Mouse (Mus musculus) heart, embryonic 14.5 days (tissue): ENCODE data around the gene Rftn1. TPM values are rescaled to one million over a fixed set of nuclear protein-coding genes. Genes with fewer than 3 reads are reported as not detected.

Experiments used
- ATAC-seq: fragments of 200-750 bp; cut with Nextera tagmentation; 2 replicates; pipeline ENCODE4 v1.8.0; 2017; ENCODE audit warnings: low read depth, moderate TSS enrichment; ENCODE audit not compliant: insufficient number of reproducible peaks, insufficient read depth, low FRiP score
- H3K27ac ChIP-seq, 2 experiments: fragments of 200-500 bp in 1 of 2; fragments of 300-500 bp in 1 of 2; sonication (generic) in 1 of 2; replicated peaks in 1 of 2; 2 replicates each; pipeline ENCODE4 v1.5.1; 2012 to 2014; ENCODE audit warnings: low read depth in 2 of 2, low read length in 2 of 2, control low read depth in 1 of 2, mild to moderate bottlenecking in 1 of 2, mixed read lengths in 1 of 2; ENCODE audit not compliant: control insufficient read depth in 1 of 2, insufficient read depth in 1 of 2
- H3K27me3 ChIP-seq: fragments of 300-500 bp; sonication (generic); 2 replicates; pipeline ENCODE4 v1.6.1; 2014; ENCODE audit warnings: mild to moderate bottlenecking, low read length, control low read depth; ENCODE audit not compliant: control insufficient read depth, insufficient read depth
- H3K36me3 ChIP-seq: fragments of 300-500 bp; sonication (generic); 2 replicates; pipeline ENCODE4 v1.6.1; 2014; ENCODE audit warnings: mild to moderate bottlenecking, control low read depth, low read length, mixed read lengths; ENCODE audit not compliant: control insufficient read depth, insufficient read depth
- H3K4me1 ChIP-seq, 2 experiments: fragments of 200-500 bp in 1 of 2; fragments of 300-500 bp in 1 of 2; sonication (generic) in 1 of 2; 2 replicates each; pipeline ENCODE4 v1.6.1; 2012 to 2014; ENCODE audit warnings: low read length in 2 of 2, control low read depth in 1 of 2, mixed read lengths in 1 of 2; ENCODE audit not compliant: control insufficient read depth in 2 of 2, insufficient read depth in 2 of 2
- H3K4me2 ChIP-seq: fragments of 300-500 bp; sonication (generic); 2 replicates; pipeline ENCODE4 v1.6.1; 2014; ENCODE audit warnings: mild to moderate bottlenecking, low read length
- H3K4me3 ChIP-seq, 2 experiments: fragments of 200-500 bp in 1 of 2; fragments of 300-500 bp in 1 of 2; sonication (generic) in 1 of 2; 2 replicates each; pipeline ENCODE4 v1.5.1; 2012 to 2014; ENCODE audit warnings: low read length in 2 of 2, mild to moderate bottlenecking in 2 of 2, control low read depth in 1 of 2, low read depth in 1 of 2, moderate library complexity in 1 of 2; ENCODE audit not compliant: control insufficient read depth in 1 of 2, insufficient read depth in 1 of 2
- H3K9ac ChIP-seq: fragments of 300-500 bp; sonication (generic); 2 replicates; pipeline ENCODE4 v1.6.1; 2014; ENCODE audit warnings: mild to moderate bottlenecking, low read length
- H3K9me3 ChIP-seq: fragments of 300-500 bp; sonication (generic); 2 replicates; pipeline ENCODE4 v1.6.1; 2016; ENCODE audit warnings: low read length, control low read depth; ENCODE audit not compliant: control insufficient read depth
- WGBS: fragments of 180-500 bp; shearing (Covaris S2); extraction: QIAGEN DNeasy Blood & Tissue Kit; methylation state at CpG from one replicate; pipeline ENCODE4 v1.1.7; 2014; 5-methylcytosine and 5-hydroxymethylcytosine counted together
- polyA plus RNA-seq: library from polyadenylated mRNA; unstranded; fragments of >200 nt; fragmentation: Nextera tagmentation; extraction: Ambion mirVana; gene quantifications from 2 replicates; pipeline ENCODE4 v1.2.1, GENCODE M21; 2014

Rftn1 gene
- 26.2 and 32.6 TPM in 2 replicates for polyA plus RNA-seq

GRCm38 (mm10) chr17:50190131-50191015 is at the start of gene Rftn1:
Gene Rftn1, minus strand, starts transcription at chr17:50190674.
- Histone ChIP-seq H3K36me3 (no peaks in the 10 kb centered on the region), H3K4me2 (peak within 1 kb of the TSS; percentile 92), H3K4me1 (peaks cover 0 to 8% of the 10 kb centered on the region in 2 experiments; a peak in 3 of 4 replicates), H3K9me3 (no peaks in the 10 kb centered on the region), H3K4me3 (peak within 1 kb of the TSS; percentile 80 to 92), H3K27me3 (peaks cover 8% of the 10 kb centered on the region; the same call in 1 of the 2 replicates), H3K9ac (peak within 1 kb of the TSS; percentile 83), H3K27ac (peak within 1 kb of the TSS; percentile 6 to 74)
- 2% methylated on average over 73 of the region's 79 CpGs for WGBS
- peak; percentile 63; the same call in 1 of the 2 replicates for ATAC-seq

- Histone ChIP-seq H3K36me3 (no peaks in the 10 kb centered on the region), H3K4me2 (no peak overlapping the region), H3K9me3 (no peaks in the 10 kb centered on the region), H3K27ac (no peak overlapping the region), H3K4me1 (no peaks in the 10 kb centered on the region), H3K27me3 (peaks cover 12% of the 10 kb centered on the region; the same call in 1 of the 2 replicates), H3K4me3 (no peak overlapping the region), H3K9ac (no peak overlapping the region)
- WGBS: 38% methylated on average over 11 of the region's 11 CpGs
- no peak for ATAC-seq
These were observed 47.5 kb upstream of the Rftn1 start for GRCm38 (mm10) chr17:50237818-50238610.

- H3K9me3 ChIP-seq: no peaks in the 10 kb centered on the region
- H3K9ac ChIP-seq: no peak overlapping the region
- H3K36me3 ChIP-seq: no peaks in the 10 kb centered on the region
- peaks cover 12% of the 10 kb centered on the region; the same call in 1 of the 2 replicates for H3K27me3 ChIP-seq
- 9% methylated on average over 8 of the region's 8 CpGs for WGBS
- no peaks in the 10 kb centered on the region for H3K4me1 ChIP-seq
- no peak overlapping the region for H3K4me2 ChIP-seq
- no peak for ATAC-seq
- no peak overlapping the region for H3K4me3 ChIP-seq
- H3K27ac ChIP-seq: no peak overlapping the region
These were observed 46.9 kb upstream of the Rftn1 start for GRCm38 (mm10) chr17:50237436-50237709.

- no peak overlapping the region for H3K9ac ChIP-seq
- no peak overlapping the region for H3K4me2 ChIP-seq
- ATAC-seq: no peak
- H3K27me3 ChIP-seq: peaks cover 12% of the 10 kb centered on the region; the same call in 1 of the 2 replicates
- H3K36me3 ChIP-seq: no peaks in the 10 kb centered on the region
- H3K9me3 ChIP-seq: no peaks in the 10 kb centered on the region
- H3K4me1 ChIP-seq: no peaks in the 10 kb centered on the region
- no peak overlapping the region for H3K27ac ChIP-seq
- H3K4me3 ChIP-seq: no peak overlapping the region
- WGBS: 59% methylated on average over 9 of the region's 9 CpGs
These were observed 46.4 kb upstream of the Rftn1 start for GRCm38 (mm10) chr17:50236702-50237435.

GRCm38 (mm10) chr17:50235943-50236701 is 45.6 kb upstream of the Rftn1 start:
- Histone ChIP-seq H3K36me3 (no peaks in the 10 kb centered on the region), H3K9ac (no peak overlapping the region), H3K4me2 (no peak overlapping the region), H3K4me1 (no peaks in the 10 kb centered on the region), H3K27me3 (peaks cover 12% of the 10 kb centered on the region; the same call in 1 of the 2 replicates), H3K9me3 (no peaks in the 10 kb centered on the region), H3K4me3 (no peak overlapping the region), H3K27ac (no peak overlapping the region)
- WGBS: 62% methylated on average over 13 of the region's 13 CpGs
- no peak for ATAC-seq

- no peak overlapping the region for H3K27ac ChIP-seq
- WGBS: 86% methylated on average over 5 of the region's 5 CpGs
- no peak overlapping the region for H3K4me2 ChIP-seq
- no peak for ATAC-seq
- H3K4me3 ChIP-seq: no peak overlapping the region
- no peaks in the 10 kb centered on the region for H3K36me3 ChIP-seq
- H3K9me3 ChIP-seq: no peaks in the 10 kb centered on the region
- H3K27me3 ChIP-seq: peaks cover 12% of the 10 kb centered on the region; the same call in 1 of the 2 replicates
- no peaks in the 10 kb centered on the region for H3K4me1 ChIP-seq
- no peak overlapping the region for H3K9ac ChIP-seq
These were observed 43.5 kb upstream of the Rftn1 start for GRCm38 (mm10) chr17:50233956-50234355.
